Mouse (Mus musculus): ENCODE results near the gene Panx3. TPM values are rescaled to one million over a fixed set of nuclear protein-coding genes. Genes with fewer than 3 reads are reported as not detected.

Panx3 gene
- total and polyA plus RNA-seq, 3 experiments = 0.17 to 0.42 TPM; not detected in 1

DNA sequence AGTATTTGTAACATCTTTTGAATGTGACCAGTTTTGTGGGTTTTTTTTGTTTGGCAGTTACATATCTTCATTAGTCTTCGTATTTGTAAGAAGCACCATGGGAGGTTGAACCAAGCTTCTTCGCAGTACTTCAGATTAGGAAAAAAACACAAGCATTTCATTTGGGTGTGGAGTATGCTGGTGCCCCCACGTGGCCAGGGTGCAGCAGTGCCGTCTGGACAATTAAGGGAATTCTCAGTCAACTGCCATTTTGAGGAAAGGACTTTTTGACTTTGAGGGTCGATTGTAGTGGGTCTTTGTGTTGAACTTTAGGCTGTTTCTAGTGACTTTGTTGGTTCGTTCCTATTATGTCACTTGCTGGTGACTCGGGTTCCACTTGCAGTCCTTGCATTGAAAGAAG, 32.7 kb downstream of the Panx3 start:
- H3K4me1 ChIP-seq (ENCODE audit: control insufficient read depth in 1 of 2, insufficient read depth in 2 of 2, low read length in 2 of 2) = no peaks in the 10 kb centered on the region
- no peaks in the 10 kb centered on the region for H3K9me3 ChIP-seq (replicated peaks; ENCODE audit: insufficient read depth, low read length)
- no peak for TF ChIP-seq TBP (IDR thresholded peaks at IDR 0.05; ENCODE audit: low read depth, low read length)
- TF ChIP-seq ETS1 (IDR thresholded peaks at IDR 0.05; ENCODE audit: low read depth, low read length) = no peak
- TF ChIP-seq HCFC1 (IDR thresholded peaks at IDR 0.05; ENCODE audit: low read depth, low read length) = no peak
- no peak for TF ChIP-seq E2F4 (IDR thresholded peaks at IDR 0.05; ENCODE audit: borderline replicate concordance, low read depth, low read length)
- no peak for TF ChIP-seq CHD1 (IDR thresholded peaks at IDR 0.05; ENCODE audit: low read depth, low read length)
- no peak for TF ChIP-seq POLR2A (IDR thresholded peaks at IDR 0.05; ENCODE audit: control insufficient read depth in 1 of 2, insufficient read depth in 1 of 2, low read depth in 1 of 2, low read length in 2 of 2, poor library complexity in 1 of 2)
- TF ChIP-seq MXI1 (IDR thresholded peaks at IDR 0.05; ENCODE audit: low read depth, low read length) = no peak
- no peak for TF ChIP-seq MYC (IDR thresholded peaks at IDR 0.05; ENCODE audit: low read depth, low read length)
- TF ChIP-seq MAZ (IDR thresholded peaks at IDR 0.05; ENCODE audit: low read depth, low read length) = no peak
- no peak for TF ChIP-seq KAT2A (conservative IDR thresholded peaks at IDR 0.05; ENCODE audit: low read depth, low read length)
- TF ChIP-seq GATA1 (IDR thresholded peaks at IDR 0.05; ENCODE audit: low read depth, low read length) = no peak
- TF ChIP-seq GABPA (IDR thresholded peaks at IDR 0.05; ENCODE audit: low read depth, low read length) = no peak
- peak; percentile 87 for TF ChIP-seq RAD21 (IDR thresholded peaks at IDR 0.05; ENCODE audit: low read depth, low read length)
- peak; percentile 84 for TF ChIP-seq ZC3H11A (IDR thresholded peaks at IDR 0.05; ENCODE audit: low read depth, low read length)
- peak; percentile 79 to 90 (median 87) for TF ChIP-seq CTCF (IDR thresholded peaks at IDR 0.05 in 2 of 3, conservative IDR thresholded peaks at IDR 0.05 in 1 of 3; ENCODE audit: control insufficient read depth in 1 of 3, insufficient read depth in 1 of 3, low read depth in 2 of 3, low read length in 3 of 3, poor library complexity in 1 of 3, severe bottlenecking in 1 of 3)
- no peak for TF ChIP-seq BHLHE40 (IDR thresholded peaks at IDR 0.05; ENCODE audit: borderline replicate concordance, low read depth, low read length)
- TF ChIP-seq POLR2AphosphoS5 (IDR thresholded peaks at IDR 0.05; ENCODE audit: borderline replicate concordance, low read depth, low read length) = no peak
- TF ChIP-seq MYB (IDR thresholded peaks at IDR 0.05; ENCODE audit: low read depth, low read length) = no peak
- no peak for TF ChIP-seq UBTF (IDR thresholded peaks at IDR 0.05; ENCODE audit: borderline replicate concordance, insufficient read depth, low read depth, low read length)
- peak; percentile 81 for TF ChIP-seq ZNF384 (IDR thresholded peaks at IDR 0.05; ENCODE audit: low read depth, low read length)
- no peak for TF ChIP-seq POLR2AphosphoS2 (IDR thresholded peaks at IDR 0.05; ENCODE audit: low read length)
- TF ChIP-seq ELF1 (IDR thresholded peaks at IDR 0.05; ENCODE audit: low read depth, low read length) = no peak
- TF ChIP-seq TCF12 (IDR thresholded peaks at IDR 0.05; ENCODE audit: low read depth, low read length) = no peak
- TF ChIP-seq EP300 (IDR thresholded peaks at IDR 0.05; ENCODE audit: low read depth in 1 of 2, low read length in 2 of 2) = no peak
- TF ChIP-seq ZKSCAN1 (IDR thresholded peaks at IDR 0.05; ENCODE audit: low read depth, low read length) = no peak
- no peak for TF ChIP-seq ZMIZ1 (IDR thresholded peaks at IDR 0.05; ENCODE audit: low read depth, low read length)
- no peak for TF ChIP-seq SIN3A (IDR thresholded peaks at IDR 0.05; ENCODE audit: low read length)
- no peak for TF ChIP-seq CHD2 (IDR thresholded peaks at IDR 0.05; ENCODE audit: low read length)
- 0 out of 2 replicates have a peak, but pooled peaks have one; percentile 30 for TF ChIP-seq USF1 (IDR thresholded peaks at IDR 0.05; ENCODE audit: low read depth, low read length)
- TF ChIP-seq MAFK (IDR thresholded peaks at IDR 0.05; ENCODE audit: borderline replicate concordance, low read depth, low read length) = no peak
- peak; percentile 65; the same call in 1 of the 2 replicates for TF ChIP-seq MAX (IDR thresholded peaks at IDR 0.05; ENCODE audit: low read length)
- TF ChIP-seq TAL1 (IDR thresholded peaks at IDR 0.05; ENCODE audit: low read length) = no peak
- no peak for TF ChIP-seq RCOR1 (IDR thresholded peaks at IDR 0.05; ENCODE audit: low read depth, low read length)
- no peak for TF ChIP-seq USF2 (IDR thresholded peaks at IDR 0.05; ENCODE audit: borderline replicate concordance in 1 of 2, insufficient read depth in 1 of 2, low read depth in 1 of 2, low read length in 2 of 2)
- no peak for TF ChIP-seq NRF1 (IDR thresholded peaks at IDR 0.05; ENCODE audit: insufficient read depth, low read depth, low read length, poor library complexity, severe bottlenecking)
- TF ChIP-seq NELFE (IDR thresholded peaks at IDR 0.05; ENCODE audit: low read depth, low read length) = no peak
- no peak for TF ChIP-seq MEF2A (IDR thresholded peaks at IDR 0.05; ENCODE audit: extremely low read depth, insufficient replicate concordance, low read depth, low read length, poor library complexity, severe bottlenecking)
- TF ChIP-seq JUND (IDR thresholded peaks at IDR 0.05; ENCODE audit: low read depth, low read length) = no peak
- peak; percentile 92 for TF ChIP-seq SMC3 (IDR thresholded peaks at IDR 0.05; ENCODE audit: low read depth, low read length)
- H3K27ac ChIP-seq (ENCODE audit: control insufficient read depth, low read depth, low read length) = no peak overlapping the region
- H3K27me3 ChIP-seq (ENCODE audit: control insufficient read depth in 1 of 2, insufficient read depth in 2 of 2, low read length in 2 of 2) = no peaks in the 10 kb centered on the region
- no peaks in the 10 kb centered on the region for H3K79me2 ChIP-seq (ENCODE audit: control insufficient read depth, insufficient read depth, low read length, poor library complexity)
- H3K4me3 ChIP-seq (ENCODE audit: control insufficient read depth in 1 of 2, insufficient read depth in 1 of 2, low read depth in 2 of 2, low read length in 2 of 2) = no peak overlapping the region
- peak; percentile 76 for DNase-seq (ENCODE audit: low read depth, low spot score)
- no peak overlapping the region for H3K9ac ChIP-seq (ENCODE audit: control insufficient read depth, low read depth, low read length, poor library complexity, severe bottlenecking)
- H3K36me3 ChIP-seq (ENCODE audit: control insufficient read depth in 1 of 2, insufficient read depth in 2 of 2, low read length in 2 of 2) = no peaks in the 10 kb centered on the region
